ENCODE assay signal across 10 mouse cellular contexts in the genomic region with DNA sequence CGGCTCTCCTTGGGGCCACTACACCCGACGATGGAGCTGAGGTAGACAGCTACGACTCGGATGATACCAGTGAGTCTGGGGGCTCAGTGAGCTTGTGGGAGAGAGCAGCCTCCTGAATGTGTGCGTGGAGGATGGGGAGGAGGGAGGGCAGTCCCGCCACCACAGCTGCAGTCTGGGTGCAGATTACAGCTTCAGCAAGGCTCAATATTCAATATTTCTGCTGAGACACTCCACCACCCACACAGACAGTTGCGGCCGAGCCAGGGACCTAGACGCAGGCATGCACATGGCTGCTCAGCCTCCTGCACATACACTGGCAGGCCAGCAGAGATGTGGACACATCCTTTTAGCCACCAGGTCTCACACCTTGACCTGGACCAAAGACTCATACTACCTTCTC. TPM values are rescaled to one million over a fixed set of nuclear protein-coding genes. Genes with fewer than 3 reads are reported as not detected.
DNase-seq lines count a peak whose midpoint lies in the region; ATAC-seq and TF ChIP-seq lines count a peak whose summit lies in the region.
"Had no signal": no experiment of that assay in that cellular context is flagged by ENCODE, and none has a peak within 500 bp of the region (broad histone marks: within the 10 kb centered on the region; RNA-seq: fewer than 3 reads in every experiment).

No protein-coding gene starts in this region.

- no peak for DNase-seq in heart, embryonic 10.5 days (ENCODE audit: low spot score)
- no peak for DNase-seq in heart, postnatal 10 days
- no peak for DNase-seq in ES-E14 (ENCODE audit: low read depth, low spot score)
- peak; percentile 46 for DNase-seq in forebrain, postnatal 0 days
- no peak for DNase-seq in midbrain, embryonic 11.5 days (ENCODE audit: low spot score, missing footprints)
- no peak for DNase-seq in c-Kit-positive CD71-positive TER-119-positive erythroid progenitor cells, embryonic 14.5 days (ENCODE audit: low spot score)
- DNase-seq in urinary bladder, postnatal 36 days (ENCODE audit: low spot score in 2 of 2): no peak

- H3K9ac ChIP-seq in ES-E14 (ENCODE audit: insufficient read depth, low read depth, low read length, poor library complexity, severe bottlenecking): peak overlapping the region; percentile 26; the same call in 1 of the 2 replicates
- peak overlapping the region; percentile 71 for H3K9ac ChIP-seq in forebrain, postnatal 0 days
- peak overlapping the region; percentile 80 for H3K9ac ChIP-seq in midbrain, embryonic 11.5 days (ENCODE audit: low read length)
- H3K9ac ChIP-seq: liver, embryonic 14.5 days had no signal

- intact Hi-C loops in heart, postnatal 10 days (cut with DNase I): no loop called here

- WGBS in heart, embryonic 10.5 days: 28% methylated on average over 10 of the region's 10 CpGs
- 23% methylated on average over 10 of the region's 10 CpGs for WGBS in forebrain, postnatal 0 days
- 28% methylated on average over 10 of the region's 10 CpGs for WGBS in midbrain, embryonic 11.5 days

- peak; percentile 60 for ATAC-seq in forebrain, postnatal 0 days
- peak; percentile 12; the same call in 1 of the 2 replicates for ATAC-seq in midbrain, embryonic 11.5 days (ENCODE audit: low FRiP score)
- ATAC-seq in inflammation-experienced regulatory T-cells, adult 6 months: no peak

- peak overlapping the region; percentile 99 for H3K4me2 ChIP-seq in forebrain, postnatal 0 days (ENCODE audit: low read depth)
- H3K4me2 ChIP-seq in midbrain, embryonic 11.5 days: peak overlapping the region; percentile 100

- in situ Hi-C loops in ES-E14 (cut with MboI; ENCODE audit: low sequenced_read_pairs in 2 of 2, unreplicated experiment in 2 of 2): no loop called here

- H3K9me3 ChIP-seq in heart, embryonic 10.5 days: no peaks in the 10 kb centered on the region
- no peaks in the 10 kb centered on the region for H3K9me3 ChIP-seq in ES-E14 (ENCODE audit: control insufficient read depth, insufficient read depth, low read depth, low read length)
- H3K9me3 ChIP-seq in forebrain, postnatal 0 days (ENCODE audit: low read length): no peaks in the 10 kb centered on the region
- H3K9me3 ChIP-seq in midbrain, embryonic 11.5 days (ENCODE audit: control insufficient read depth, low read length): no peaks in the 10 kb centered on the region

- H3K4me1 ChIP-seq in heart, embryonic 10.5 days: peaks cover 35% of the 10 kb centered on the region
- peaks cover 0 to 23% of the 10 kb centered on the region in 2 experiments; a peak in 2 of 4 replicates for H3K4me1 ChIP-seq in ES-E14 (ENCODE audit: control insufficient read depth in 2 of 2, insufficient read depth in 2 of 2, low read length in 2 of 2, poor library complexity in 1 of 2)
- H3K4me1 ChIP-seq in forebrain, postnatal 0 days (ENCODE audit: insufficient read depth): 0 out of 2 replicates have a peak, but pooled peaks cover 11% of the 10 kb centered on the region
- peaks cover 22% of the 10 kb centered on the region for H3K4me1 ChIP-seq in midbrain, embryonic 11.5 days (ENCODE audit: control insufficient read depth, insufficient read depth, low read length)

- TF ChIP-seq CTCF in forebrain, postnatal 0 days (IDR thresholded peaks at IDR 0.05; ENCODE audit: low read depth): no peak

- H3K36me3 ChIP-seq in heart, embryonic 10.5 days: peaks cover 24% of the 10 kb centered on the region
- peaks cover 25% of the 10 kb centered on the region for H3K36me3 ChIP-seq in ES-E14 (ENCODE audit: control insufficient read depth, insufficient read depth, low read length, poor library complexity, severe bottlenecking)
- H3K36me3 ChIP-seq in forebrain, postnatal 0 days (ENCODE audit: insufficient read depth): peaks cover 22% of the 10 kb centered on the region
- H3K36me3 ChIP-seq in midbrain, embryonic 11.5 days (ENCODE audit: control insufficient read depth, insufficient read depth, low read length): peaks cover 12% of the 10 kb centered on the region; the same call in 1 of the 2 replicates

- peaks cover 69% of the 10 kb centered on the region for H3K27me3 ChIP-seq in heart, embryonic 10.5 days (ENCODE audit: insufficient read depth, poor library complexity, severe bottlenecking)
- H3K27me3 ChIP-seq in forebrain, postnatal 0 days (ENCODE audit: insufficient read depth, low read length): no peaks in the 10 kb centered on the region
- peaks cover 17% of the 10 kb centered on the region for H3K27me3 ChIP-seq in midbrain, embryonic 11.5 days (ENCODE audit: control insufficient read depth, insufficient read depth, low read length)

- 0 out of 2 replicates have a peak overlapping the region, but pooled peaks have one; percentile 2 for H3K27ac ChIP-seq in heart, embryonic 10.5 days
- H3K27ac ChIP-seq in ES-E14 (ENCODE audit: insufficient read depth, low read depth, low read length, poor library complexity, severe bottlenecking): no peak overlapping the region
- H3K27ac ChIP-seq in forebrain, postnatal 0 days (ENCODE audit: low read depth, low read length): peak overlapping the region; percentile 50
- no peak overlapping the region for H3K27ac ChIP-seq in midbrain, embryonic 11.5 days (ENCODE audit: low read depth, low read length)
- H3K27ac ChIP-seq: liver, embryonic 14.5 days had no signal

- H3K4me3 ChIP-seq in heart, embryonic 10.5 days: peak overlapping the region; percentile 68
- H3K4me3 ChIP-seq in ES-E14 (ENCODE audit: insufficient read depth in 1 of 2, low read depth in 1 of 2, low read length in 2 of 2, poor library complexity in 1 of 2, severe bottlenecking in 1 of 2): peak overlapping the region; percentile 63 to 80; a peak in 3 of 4 replicates
- peak overlapping the region; percentile 65 for H3K4me3 ChIP-seq in forebrain, postnatal 0 days (ENCODE audit: low read depth, low read length)
- peak overlapping the region; percentile 56 for H3K4me3 ChIP-seq in midbrain, embryonic 11.5 days (ENCODE audit: low read depth, low read length)

TF ChIP-seq in ES-E14, 5 proteins besides CTCF, POLR2A, EP300 and RAD21:
- TF ChIP-seq CHD2 (IDR thresholded peaks at IDR 0.05; ENCODE audit: low read depth, low read length) (no peak), MAFK (IDR thresholded peaks at IDR 0.05; ENCODE audit: insufficient read depth, low read depth, low read length) (no peak), HCFC1 (IDR thresholded peaks at IDR 0.05; ENCODE audit: borderline replicate concordance, insufficient read depth, low read length) (no peak), ZC3H11A (IDR thresholded peaks at IDR 0.05; ENCODE audit: borderline replicate concordance, low read depth, low read length) (no peak), ZNF384 (IDR thresholded peaks at IDR 0.05; ENCODE audit: low read depth, low read length) (no peak)

RNA-seq across cellular contexts. Expression of a gene that starts 1.6 kb away (rescaled TPM):
- 0.28 and 0.64 TPM in 2 replicates for polyA plus RNA-seq in heart, embryonic 10.5 days (2016; fragmentation: Nextera tagmentation; extraction: Ambion mirVana)
- total RNA-seq in heart, postnatal 10 days (2021): not detected
- 5.5 and 7.7 TPM in 2 replicates for total RNA-seq in ES-E14 (2012; rRNA removed)
- total RNA-seq in forebrain, postnatal 0 days (2014; rRNA removed): 35.7 and 148 TPM in 2 replicates
- polyA plus RNA-seq in forebrain, postnatal 0 days (2015; fragmentation: Nextera tagmentation; extraction: Ambion mirVana): 31.5 and 32.5 TPM in 2 replicates
- 4.1 and 4.8 TPM in 2 replicates for polyA plus RNA-seq in midbrain, embryonic 11.5 days (2014; fragmentation: Nextera tagmentation; extraction: Ambion mirVana)
- polyA plus RNA-seq in inflammation-experienced regulatory T-cells, adult 6 months (2017; shearing (Covaris generic)): not detected
- total RNA-seq: gastrocnemius, postnatal 36 days had no signal

RNA-seq across cellular contexts. Expression of a gene that starts 13.0 kb away (rescaled TPM):
- 31.1 and 35.0 TPM in 2 replicates for polyA plus RNA-seq in heart, embryonic 10.5 days (2016; fragmentation: Nextera tagmentation; extraction: Ambion mirVana)
- 10 to 100 TPM; 10.3 to 13.8 TPM for total RNA-seq in heart, postnatal 10 days (2021)
- total RNA-seq in ES-E14 (2012; rRNA removed): 99.7 and 111 TPM in 2 replicates
- total RNA-seq in forebrain, postnatal 0 days (2014; rRNA removed): 11.7 and 21.3 TPM in 2 replicates
- 9.9 and 19.5 TPM in 2 replicates for polyA plus RNA-seq in forebrain, postnatal 0 days (2015; fragmentation: Nextera tagmentation; extraction: Ambion mirVana)
- polyA plus RNA-seq in midbrain, embryonic 11.5 days (2014; fragmentation: Nextera tagmentation; extraction: Ambion mirVana): 23.8 and 28.4 TPM in 2 replicates
- 10 to 100 TPM; 11.2 to 19.3 (median 18.2) TPM for polyA plus RNA-seq in inflammation-experienced regulatory T-cells, adult 6 months (2017; shearing (Covaris generic))

RNA-seq across cellular contexts. Expression of a gene that starts 13.4 kb away (rescaled TPM):
- 79.1 and 92.0 TPM in 2 replicates for polyA plus RNA-seq in heart, embryonic 10.5 days (2016; fragmentation: Nextera tagmentation; extraction: Ambion mirVana)
- 10 to 100 TPM; 23.8 to 30.0 TPM for total RNA-seq in heart, postnatal 10 days (2021)
- total RNA-seq in ES-E14 (2012; rRNA removed): 68.7 and 78.7 TPM in 2 replicates
- total RNA-seq in forebrain, postnatal 0 days (2014; rRNA removed): 62.8 and 69.9 TPM in 2 replicates
- polyA plus RNA-seq in forebrain, postnatal 0 days (2015; fragmentation: Nextera tagmentation; extraction: Ambion mirVana): 102 and 107 TPM in 2 replicates
- polyA plus RNA-seq in midbrain, embryonic 11.5 days (2014; fragmentation: Nextera tagmentation; extraction: Ambion mirVana): 92.6 and 99.7 TPM in 2 replicates
- polyA plus RNA-seq in inflammation-experienced regulatory T-cells, adult 6 months (2017; shearing (Covaris generic)): 10 to 100 TPM; 63.0 to 88.4 (median 68.7) TPM

RNA-seq across cellular contexts. Expression of a gene that starts 17.4 kb away (rescaled TPM):
- polyA plus RNA-seq in heart, embryonic 10.5 days (2016; fragmentation: Nextera tagmentation; extraction: Ambion mirVana): not detected in 2 replicates
- not detected for total RNA-seq in heart, postnatal 10 days (2021)
- total RNA-seq in ES-E14 (2012; rRNA removed): not detected in 2 replicates
- total RNA-seq in forebrain, postnatal 0 days (2014; rRNA removed): not detected in 2 replicates
- polyA plus RNA-seq in forebrain, postnatal 0 days (2015; fragmentation: Nextera tagmentation; extraction: Ambion mirVana): 0.62 TPM in 1 of 2 replicates, not detected in the other
- not detected in 2 replicates for polyA plus RNA-seq in midbrain, embryonic 11.5 days (2014; fragmentation: Nextera tagmentation; extraction: Ambion mirVana)
- polyA plus RNA-seq in inflammation-experienced regulatory T-cells, adult 6 months (2017; shearing (Covaris generic)): not detected
- total RNA-seq: gastrocnemius, postnatal 36 days had no signal
- polyA plus RNA-seq: liver, embryonic 14.5 days had no signal

RNA-seq across cellular contexts. Expression of a gene that starts 35.7 kb away (rescaled TPM):
- 33.2 and 39.2 TPM in 2 replicates for polyA plus RNA-seq in heart, embryonic 10.5 days (2016; fragmentation: Nextera tagmentation; extraction: Ambion mirVana)
- total RNA-seq in heart, postnatal 10 days (2021): 10 to 100 TPM; 65.6 to 65.7 TPM
- total RNA-seq in ES-E14 (2012; rRNA removed): 42.3 and 57.2 TPM in 2 replicates
- 100 and 110 TPM in 2 replicates for total RNA-seq in forebrain, postnatal 0 days (2014; rRNA removed)
- 30.5 and 42.6 TPM in 2 replicates for polyA plus RNA-seq in forebrain, postnatal 0 days (2015; fragmentation: Nextera tagmentation; extraction: Ambion mirVana)
- 25.7 and 27.2 TPM in 2 replicates for polyA plus RNA-seq in midbrain, embryonic 11.5 days (2014; fragmentation: Nextera tagmentation; extraction: Ambion mirVana)
- 10 to 100 TPM; 16.8 to 20.3 (median 19.6) TPM for polyA plus RNA-seq in inflammation-experienced regulatory T-cells, adult 6 months (2017; shearing (Covaris generic))

Comparison
In these comparisons a context has a peak if more than half of its experiments do, and no peak if none do; other contexts are left out.
1. H3K27ac ChIP-seq: peak in heart, embryonic 10.5 days (single experiment) and forebrain, postnatal 0 days (single experiment); none in ES-E14 (single experiment) and midbrain, embryonic 11.5 days (single experiment).
2. H3K9ac ChIP-seq: peak in every context shown above with its lines; median percentile 80 in midbrain, embryonic 11.5 days; 71 in forebrain, postnatal 0 days; 26 in ES-E14.
3. Peak in every context shown above with its lines, with median percentiles within 50 percentile points of each other: H3K4me3 ChIP-seq.